Mouse (Mus musculus) embryonic facial prominence, embryonic 11.5 days (tissue): Measurements from ENCODE around the gene Pip4k2b. TPM values are rescaled to one million over a fixed set of nuclear protein-coding genes. Genes with fewer than 3 reads are reported as not detected.

ENCODE experiments used
- ATAC-seq: fragments of 200-750 bp; cut with Nextera tagmentation; replicated peaks from 2 replicates; pipeline ENCODE4 v1.8.0; 2017; ENCODE audit warnings: low read depth; ENCODE audit not compliant: insufficient number of reproducible peaks, low FRiP score, low TSS enrichment
- DNase-seq: peaks from one replicate; pipeline ENCODE4 v3.0.0-alpha.2; 2015; ENCODE audit warnings: low spot score
- H3K27ac ChIP-seq: fragments of 300-500 bp; sonication (generic); replicated peaks from 2 replicates; pipeline ENCODE4 v1.5.1; 2014; ENCODE audit warnings: mild to moderate bottlenecking, low read depth, low read length, control low read depth
- H3K27me3 ChIP-seq: fragments of 300-500 bp; sonication (generic); 2 replicates; pipeline ENCODE4 v1.6.1; 2014; ENCODE audit warnings: mild to moderate bottlenecking, low read length, moderate library complexity, mixed read lengths; ENCODE audit not compliant: control insufficient read depth, insufficient read depth
- H3K36me3 ChIP-seq: fragments of 300-500 bp; sonication (generic); replicated peaks from 2 replicates; pipeline ENCODE4 v1.6.1; 2014; ENCODE audit warnings: low read depth, mild to moderate bottlenecking, low read length, moderate library complexity, mixed read lengths; ENCODE audit not compliant: control insufficient read depth, insufficient read depth
- H3K4me1 ChIP-seq: fragments of 300-500 bp; sonication (generic); 2 replicates; pipeline ENCODE4 v1.6.1; 2014; ENCODE audit warnings: low read length, mixed read lengths; ENCODE audit not compliant: control insufficient read depth, insufficient read depth
- H3K4me2 ChIP-seq: fragments of 300-500 bp; sonication (generic); 2 replicates; pipeline ENCODE4 v1.6.1; 2014; ENCODE audit warnings: low read depth, mild to moderate bottlenecking, control low read depth, low read length, moderate library complexity
- H3K4me3 ChIP-seq: fragments of 300-500 bp; sonication (generic); 2 replicates; pipeline ENCODE4 v1.5.1; 2014; ENCODE audit warnings: low read depth, low read length, control low read depth
- H3K9ac ChIP-seq: fragments of 300-500 bp; sonication (generic); replicated peaks from 2 replicates; pipeline ENCODE4 v1.6.1; 2014; ENCODE audit warnings: mild to moderate bottlenecking, control low read depth, low read length
- H3K9me3 ChIP-seq: fragments of 300-500 bp; sonication (generic); replicated peaks from 2 replicates; pipeline ENCODE4 v1.6.1; 2016; ENCODE audit warnings: mild to moderate bottlenecking, low read length, inconsistent platforms, mixed read lengths; ENCODE audit not compliant: control insufficient read depth
- WGBS: fragments of 180-500 bp; shearing (Covaris S2); extraction: QIAGEN DNeasy Blood & Tissue Kit; methylation state at CpG from one replicate; pipeline ENCODE4 v1.1.7; 2014; 5-methylcytosine and 5-hydroxymethylcytosine counted together
- polyA plus RNA-seq: library from polyadenylated mRNA; unstranded; fragments of >200 nt; fragmentation: Nextera tagmentation; extraction: Ambion mirVana; gene quantifications from 2 replicates; pipeline ENCODE4 v1.2.1, GENCODE M21; 2014

The Pip4k2b gene
- polyA plus RNA-seq, 1 experiment from 2014 or later: 2.8 TPM

DNA sequence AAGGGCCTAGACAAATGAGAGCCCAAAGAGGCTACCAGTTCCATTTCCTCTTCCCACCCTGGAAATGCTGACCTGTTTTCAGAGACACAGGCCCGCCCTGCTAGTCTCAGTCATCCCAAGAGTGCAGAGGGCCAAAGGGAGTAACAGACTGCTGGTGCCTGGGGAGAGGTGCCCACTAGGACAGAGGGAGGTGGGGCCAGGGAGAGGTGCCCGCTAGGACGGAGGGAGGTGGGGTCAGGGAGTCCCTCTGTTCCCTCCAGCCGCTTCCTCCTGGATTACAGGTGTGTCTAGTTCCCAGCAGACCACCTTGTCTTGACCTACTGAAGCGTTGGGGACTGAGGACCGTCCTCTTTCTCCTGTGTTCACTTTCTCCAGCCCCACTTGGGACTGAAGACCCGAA is 59.7 kb downstream of the Pip4k2b start:
- Histone ChIP-seq H3K4me2 (no peak overlapping the region), H3K36me3 (peaks cover 12% of the 10 kb centered on the region), H3K9me3 (no peaks in the 10 kb centered on the region), H3K27me3 (no peaks in the 10 kb centered on the region), H3K27ac (no peak overlapping the region), H3K4me1 (0 out of 2 replicates have a peak, but pooled peaks cover 4% of the 10 kb centered on the region), H3K4me3 (no peak overlapping the region), H3K9ac (no peak overlapping the region)
- DNase-seq (no peak), ATAC-seq (no peak)
- WGBS: 39% methylated on average over 7 of the region's 7 CpGs

DNA sequence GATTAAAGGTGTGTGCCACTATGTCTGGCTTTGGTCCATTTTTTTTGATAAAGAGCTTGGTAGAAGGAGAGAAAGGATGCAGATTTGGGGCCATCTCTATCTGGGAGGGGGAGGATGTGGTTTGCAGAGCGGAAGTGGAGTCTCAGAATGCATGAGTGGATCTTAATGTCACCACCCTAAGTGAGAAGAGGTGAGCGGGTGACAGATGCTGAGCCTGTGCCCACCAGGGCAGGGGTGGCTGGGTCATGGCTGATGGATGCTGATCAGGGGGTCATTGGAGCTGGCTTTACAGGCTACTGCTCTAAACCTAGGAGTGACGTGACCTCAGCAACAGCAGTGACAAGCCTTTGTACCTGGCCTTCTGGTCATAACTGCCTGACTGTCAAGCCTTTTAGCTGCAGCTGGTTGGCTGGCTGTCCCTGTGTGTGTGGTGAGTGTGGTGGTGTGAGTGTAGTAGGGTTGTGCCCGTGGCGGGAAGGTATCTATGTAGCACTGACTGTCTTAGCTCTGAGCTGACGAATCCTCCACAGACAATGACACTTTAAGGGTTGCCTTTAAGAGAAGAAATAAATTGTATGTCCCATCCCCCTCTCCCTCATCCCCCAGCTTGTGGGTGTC is 60.3 kb downstream of the Pip4k2b start:
- H3K9ac ChIP-seq: no peak overlapping the region
- 81% methylated on average over 6 of the region's 6 CpGs for WGBS
- H3K9me3 ChIP-seq: no peaks in the 10 kb centered on the region
- ATAC-seq: no peak
- H3K4me2 ChIP-seq: no peak overlapping the region
- no peaks in the 10 kb centered on the region for H3K27me3 ChIP-seq
- peaks cover 12% of the 10 kb centered on the region for H3K36me3 ChIP-seq
- no peak for DNase-seq
- H3K27ac ChIP-seq: no peak overlapping the region
- H3K4me3 ChIP-seq: no peak overlapping the region
- 0 out of 2 replicates have a peak, but pooled peaks cover 4% of the 10 kb centered on the region for H3K4me1 ChIP-seq

DNA sequence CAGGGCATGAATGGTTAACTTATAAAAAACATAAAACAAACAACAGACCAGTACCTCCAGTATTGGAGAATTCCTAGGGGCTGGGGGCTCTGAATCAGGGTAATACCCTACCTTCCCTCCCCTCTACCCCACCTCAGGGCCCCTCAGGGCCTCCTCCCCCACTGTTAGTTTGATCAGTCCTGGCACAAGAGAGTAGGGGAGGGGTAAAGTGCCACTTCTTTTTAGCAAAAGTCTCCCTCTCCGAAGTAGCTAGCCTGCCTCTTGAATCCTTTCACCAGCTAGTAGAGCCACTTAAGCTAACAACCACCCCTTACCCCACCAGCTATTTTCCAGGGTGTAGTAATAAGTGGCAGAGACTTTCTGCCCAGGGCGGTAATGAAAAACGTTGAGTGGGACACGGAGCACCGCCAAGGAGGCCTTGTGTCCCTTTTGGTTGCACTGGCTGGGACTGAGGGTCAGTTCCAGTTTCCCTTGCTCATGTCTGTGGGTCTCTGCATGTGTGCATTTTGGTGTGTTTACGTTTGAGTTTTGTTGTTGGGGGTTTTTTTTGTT is 61.9 kb downstream of the Pip4k2b start:
- H3K9ac ChIP-seq: no peak overlapping the region
- no peak overlapping the region for H3K4me2 ChIP-seq
- no peak overlapping the region for H3K4me3 ChIP-seq
- no peak overlapping the region for H3K27ac ChIP-seq
- H3K27me3 ChIP-seq: no peaks in the 10 kb centered on the region
- ATAC-seq (no peak), DNase-seq (no peak)
- WGBS: 82% methylated on average over 6 of the region's 6 CpGs
- H3K36me3 ChIP-seq: peaks cover 8% of the 10 kb centered on the region
- no peaks in the 10 kb centered on the region for H3K9me3 ChIP-seq
- H3K4me1 ChIP-seq: 0 out of 2 replicates have a peak, but pooled peaks cover 4% of the 10 kb centered on the region

DNA sequence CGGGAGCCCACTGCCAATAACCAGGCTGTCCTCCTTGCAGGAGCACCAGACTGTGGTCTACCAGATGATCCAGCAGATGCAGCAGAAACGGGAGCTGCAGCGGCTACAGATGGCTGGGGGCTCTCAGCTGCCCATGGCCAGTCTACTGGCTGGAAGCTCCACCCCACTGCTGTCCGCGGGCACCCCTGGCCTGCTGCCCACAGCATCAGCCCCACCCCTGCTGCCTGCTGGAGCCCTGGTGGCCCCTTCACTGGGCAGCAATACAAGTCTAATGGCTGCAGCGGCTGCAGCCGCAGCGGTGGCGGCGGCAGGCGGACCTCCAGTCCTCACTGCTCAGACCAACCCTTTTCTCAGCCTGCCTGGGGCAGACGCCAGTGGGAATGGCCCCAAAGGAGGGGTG is 64.1 kb downstream of the Pip4k2b start:
- no peak for DNase-seq
- Histone ChIP-seq H3K9me3 (no peaks in the 10 kb centered on the region), H3K4me1 (no peaks in the 10 kb centered on the region), H3K36me3 (peaks cover 8% of the 10 kb centered on the region), H3K27ac (no peak overlapping the region), H3K4me2 (no peak overlapping the region), H3K27me3 (no peaks in the 10 kb centered on the region), H3K4me3 (no peak overlapping the region), H3K9ac (no peak overlapping the region)
- 87% methylated on average over 12 of the region's 12 CpGs for WGBS
- ATAC-seq: no peak

DNA sequence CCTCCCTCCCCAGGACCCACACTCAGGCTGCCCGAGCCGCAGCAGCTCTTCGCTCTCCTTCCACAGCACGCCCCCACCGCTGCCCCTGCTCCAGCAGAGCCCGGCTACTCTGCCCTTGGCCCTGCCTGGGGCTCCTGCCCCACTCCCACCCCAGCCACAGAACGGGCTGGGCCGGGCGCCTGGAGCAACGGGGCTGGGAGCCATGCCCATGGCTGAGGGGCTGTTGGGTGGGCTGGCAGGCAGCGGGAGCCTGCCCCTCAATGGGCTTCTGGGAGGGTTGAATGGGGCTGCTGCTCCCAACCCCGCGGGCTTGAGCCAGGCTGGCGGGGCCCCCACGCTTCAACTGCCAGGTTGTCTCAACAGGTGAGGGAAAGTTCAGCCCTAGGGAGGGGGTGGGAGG is 66.2 kb downstream of the Pip4k2b start:
- WGBS: 72% methylated on average over 15 of the region's 15 CpGs

DNA sequence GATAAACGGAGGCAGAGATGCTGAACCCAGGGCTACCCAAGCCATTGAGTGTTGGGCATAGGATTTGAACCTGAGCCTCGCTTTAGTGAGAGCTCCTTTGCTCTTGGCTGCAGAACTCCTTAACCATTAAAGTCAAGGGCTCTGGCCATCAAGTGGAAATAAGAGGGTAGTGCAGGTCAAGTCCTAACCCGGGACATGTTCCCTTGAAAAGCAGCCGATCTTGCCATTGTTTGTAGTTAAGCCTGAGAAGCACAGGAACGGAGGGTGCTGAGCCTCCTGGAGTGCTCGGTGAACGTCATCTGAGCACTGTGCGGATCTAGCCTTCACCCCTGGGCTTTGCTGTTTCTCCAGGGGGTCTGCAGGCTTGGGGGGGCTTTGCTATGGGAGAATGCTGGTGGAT is 66.7 kb downstream of the Pip4k2b start:
- Histone ChIP-seq H3K27me3 (no peaks in the 10 kb centered on the region), H3K27ac (no peak overlapping the region), H3K9me3 (no peaks in the 10 kb centered on the region), H3K36me3 (peaks cover 20% of the 10 kb centered on the region), H3K4me3 (no peak overlapping the region), H3K9ac (no peak overlapping the region), H3K4me1 (no peaks in the 10 kb centered on the region), H3K4me2 (no peak overlapping the region)
- no peak for DNase-seq
- no peak for ATAC-seq
- 47% methylated on average over 8 of the region's 8 CpGs for WGBS

More for the DNA sequence above, 66.2 kb downstream of the Pip4k2b start:
- no peak overlapping the region for H3K9ac ChIP-seq
- no peak overlapping the region for H3K27ac ChIP-seq
- H3K4me3 ChIP-seq: no peak overlapping the region
- DNase-seq: no peak
- H3K4me2 ChIP-seq: no peak overlapping the region
- no peak for ATAC-seq
- peaks cover 17% of the 10 kb centered on the region for H3K36me3 ChIP-seq
- H3K4me1 ChIP-seq: no peaks in the 10 kb centered on the region
- no peaks in the 10 kb centered on the region for H3K9me3 ChIP-seq
- H3K27me3 ChIP-seq: no peaks in the 10 kb centered on the region

DNA sequence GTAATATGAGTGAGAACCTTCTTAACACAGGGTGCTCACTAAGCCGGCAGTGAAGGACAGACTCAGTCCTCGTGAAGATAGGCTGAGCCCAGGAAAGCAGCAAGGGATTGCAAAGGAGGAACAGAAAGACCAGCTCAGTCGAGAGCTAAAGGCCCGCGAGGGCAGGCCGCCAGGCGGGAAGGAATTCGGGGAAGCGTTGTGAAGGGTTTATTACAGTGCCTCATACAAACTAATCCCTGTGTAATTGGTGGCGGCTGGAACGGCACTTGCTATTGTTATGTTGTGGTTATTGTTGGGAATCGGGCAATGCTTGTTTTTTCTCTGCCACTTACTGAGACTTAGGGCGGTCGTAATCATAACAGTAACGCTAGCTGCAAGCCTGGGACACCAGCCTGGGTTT is 67.1 kb downstream of the Pip4k2b start:
- Histone ChIP-seq H3K4me2 (no peak overlapping the region), H3K9ac (no peak overlapping the region), H3K27ac (no peak overlapping the region), H3K4me1 (no peaks in the 10 kb centered on the region), H3K4me3 (no peak overlapping the region), H3K36me3 (peaks cover 24% of the 10 kb centered on the region), H3K27me3 (no peaks in the 10 kb centered on the region), H3K9me3 (no peaks in the 10 kb centered on the region)
- WGBS: 65% methylated on average over 15 of the region's 15 CpGs
- DNase-seq (no peak), ATAC-seq (no peak)

DNA sequence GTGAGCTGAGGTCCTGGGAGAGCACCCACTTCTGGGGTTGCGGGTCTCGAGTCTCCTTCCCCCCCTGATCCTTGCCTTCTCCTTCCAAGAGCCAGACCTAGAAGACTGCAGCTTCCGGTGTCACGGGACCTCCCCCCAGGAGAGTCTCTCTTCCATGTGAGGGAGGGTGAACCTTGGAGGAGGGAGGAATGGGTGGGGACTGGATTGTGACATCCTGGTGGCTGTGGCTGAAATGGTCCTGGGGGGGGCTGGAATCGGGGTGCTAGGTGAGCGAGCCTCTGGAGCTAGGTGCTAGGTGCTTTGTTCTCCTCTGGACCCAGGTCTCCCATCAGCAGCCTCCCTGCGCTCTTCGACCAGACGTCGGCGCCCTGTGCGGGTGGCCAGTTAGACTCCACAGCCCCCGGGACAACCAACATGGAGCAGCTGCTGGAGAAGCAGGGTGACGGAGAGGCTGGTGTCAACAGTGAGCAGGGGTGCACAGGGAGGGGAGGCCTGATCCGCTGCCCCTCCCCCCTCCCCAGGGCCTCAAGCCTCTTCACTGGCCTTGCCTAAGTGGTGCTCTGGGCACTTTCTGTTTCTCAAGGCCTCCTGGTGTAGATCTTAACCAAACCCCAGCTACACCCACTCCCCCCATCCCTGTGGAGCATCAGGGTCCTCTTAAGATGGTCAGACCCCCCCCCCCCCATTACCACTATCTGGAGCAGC is 68.3 kb downstream of the Pip4k2b start:
- no peak for ATAC-seq
- DNase-seq: no peak
- H3K4me3 ChIP-seq: no peak overlapping the region
- WGBS: 85% methylated on average over 15 of the region's 15 CpGs
- H3K9ac ChIP-seq: no peak overlapping the region
- H3K27me3 ChIP-seq: no peaks in the 10 kb centered on the region
- no peak overlapping the region for H3K27ac ChIP-seq
- peaks cover 25% of the 10 kb centered on the region for H3K36me3 ChIP-seq
- no peaks in the 10 kb centered on the region for H3K4me1 ChIP-seq
- H3K9me3 ChIP-seq: no peaks in the 10 kb centered on the region
- H3K4me2 ChIP-seq: no peak overlapping the region
